Mouse (Mus musculus) gastrocnemius, adult 8-10 months (tissue): ENCODE measurements at regions not wholly inside any gene's neighbourhood (a gene's known extent, or its start where the extent isn't known, plus 50 kb on each side); places are given as distances from the start of the nearest gene placed in this dataset.
A peak's percentile ranks its signal among the peaks of the same experiment; 100 is the strongest.

Source experiments
- DNase-seq, 2 experiments: peaks; one replicate each; pipeline ENCODE4 v3.0.0; 2022; ENCODE audit warnings: low spot score in 2 of 2

DNA sequence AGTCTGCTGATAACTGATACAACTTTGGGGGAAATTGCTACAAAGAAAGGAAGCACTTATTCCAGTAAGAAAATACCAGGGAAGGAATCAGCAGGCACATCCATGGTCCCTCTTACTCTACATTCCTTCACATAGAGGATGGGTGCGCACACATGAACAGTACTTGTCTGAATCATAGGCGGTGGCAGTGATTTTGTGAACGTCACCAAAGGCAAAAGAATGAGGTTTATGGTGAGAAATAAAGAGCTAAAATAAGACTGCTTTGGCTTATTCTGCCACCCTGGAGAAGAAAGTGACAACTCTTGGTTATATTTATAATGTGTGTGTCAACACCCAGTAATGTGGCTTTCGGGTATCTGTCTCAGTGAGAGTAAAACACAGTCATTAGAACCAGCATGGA is 59.9 kb upstream of the Ccdc80 start:
- DNase-seq: no peak

DNA sequence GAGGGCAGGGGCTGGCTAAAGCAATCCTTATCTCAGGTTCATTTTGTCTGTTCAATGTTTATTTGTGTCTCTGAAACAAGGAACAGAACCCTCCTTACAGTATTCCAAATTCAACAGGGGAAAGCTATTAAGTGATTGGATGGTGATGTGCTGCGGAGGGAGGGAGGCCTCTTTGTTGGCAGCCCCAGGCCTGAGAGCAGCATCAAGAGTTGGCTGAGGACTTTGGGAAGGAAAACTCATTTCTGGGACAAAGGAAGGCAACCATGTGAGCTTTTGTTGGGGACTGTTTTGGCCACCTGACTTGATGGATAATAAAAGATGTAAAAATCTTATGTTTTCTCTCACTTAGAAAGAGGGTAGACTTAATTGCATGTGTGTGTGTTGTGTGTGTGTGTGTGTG is 58.8 kb upstream of the Ccdc80 start:
- DNase-seq: peak in 1 of 2 experiments; percentile 32

DNA sequence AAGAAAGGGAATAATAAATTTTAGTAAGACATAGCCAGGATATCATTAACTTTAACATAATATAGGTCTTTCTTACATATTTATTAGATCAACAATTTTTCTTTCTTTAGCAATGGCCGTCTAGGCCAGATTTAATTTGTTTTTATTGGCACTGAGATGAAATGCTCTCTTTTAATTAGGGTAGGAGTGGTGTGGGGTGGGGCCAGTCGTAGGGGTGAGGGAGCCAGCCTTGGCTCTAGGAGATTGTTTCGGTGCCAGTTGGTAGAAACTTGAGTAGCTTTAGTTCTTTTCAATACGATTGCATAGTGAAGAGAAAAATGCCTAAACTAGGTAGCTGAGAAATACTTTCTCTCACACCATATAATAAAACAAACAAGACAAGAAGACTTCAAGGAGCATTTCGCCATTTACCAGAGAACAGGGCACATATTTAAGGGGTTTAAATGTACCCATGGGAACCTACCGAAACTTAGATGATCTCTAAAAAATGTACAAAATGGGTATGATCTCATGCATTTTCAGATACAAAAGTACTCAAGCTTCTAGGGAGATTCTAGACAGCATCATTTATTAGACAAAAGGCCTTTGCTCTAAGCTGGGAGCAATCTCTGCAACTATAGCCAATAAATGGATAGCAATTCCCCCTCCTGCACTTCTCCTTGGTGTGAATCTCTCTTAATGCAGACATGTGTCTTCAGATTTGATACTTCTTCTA is 56.2 kb upstream of the Ccdc80 start:
- DNase-seq: peak in 1 of 2 experiments; percentile 12

GRCm38 (mm10) chr16:45037521-45037888 is 55.7 kb upstream of the Ccdc80 start:
- DNase-seq: no peak

DNA sequence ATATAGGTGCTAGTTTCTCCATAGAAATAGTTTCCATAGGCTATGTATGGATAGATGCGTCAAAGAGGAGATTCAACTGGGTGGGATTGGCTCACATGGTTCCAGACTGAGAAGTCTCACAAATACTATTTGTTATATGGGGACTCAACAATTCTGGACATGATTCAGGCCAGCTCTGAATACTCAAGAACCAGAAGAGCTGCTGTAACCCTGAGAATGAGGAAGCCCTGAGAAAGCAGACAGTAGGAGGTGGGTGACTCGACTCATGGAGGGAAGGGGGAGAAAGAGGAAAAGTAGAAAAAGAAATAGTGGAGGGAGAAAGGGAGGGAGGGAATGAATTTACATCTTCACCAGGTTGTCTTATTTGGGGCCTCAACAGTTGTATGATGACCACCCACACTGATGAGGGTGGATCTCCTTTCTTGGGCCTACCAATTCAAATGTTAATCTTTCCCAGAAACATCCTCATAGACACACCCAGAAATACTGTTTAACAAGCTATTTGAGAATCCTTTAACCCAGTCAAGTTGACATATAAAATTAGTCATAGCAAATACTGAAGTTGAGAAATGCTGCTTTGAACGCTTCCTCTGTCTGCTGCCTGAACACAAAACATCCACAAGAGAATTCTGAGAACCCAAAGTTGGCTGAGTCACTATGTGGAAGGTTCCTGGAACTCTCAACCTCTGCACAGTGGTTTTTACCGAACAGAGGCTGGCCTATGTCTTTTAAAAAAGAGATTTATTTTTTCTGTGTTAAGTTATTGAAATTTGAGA is 54.8 kb upstream of the Ccdc80 start:
- no peak for DNase-seq
